8 mouse cellular contexts compared by ENCODE assay signal in the genomic region with DNA sequence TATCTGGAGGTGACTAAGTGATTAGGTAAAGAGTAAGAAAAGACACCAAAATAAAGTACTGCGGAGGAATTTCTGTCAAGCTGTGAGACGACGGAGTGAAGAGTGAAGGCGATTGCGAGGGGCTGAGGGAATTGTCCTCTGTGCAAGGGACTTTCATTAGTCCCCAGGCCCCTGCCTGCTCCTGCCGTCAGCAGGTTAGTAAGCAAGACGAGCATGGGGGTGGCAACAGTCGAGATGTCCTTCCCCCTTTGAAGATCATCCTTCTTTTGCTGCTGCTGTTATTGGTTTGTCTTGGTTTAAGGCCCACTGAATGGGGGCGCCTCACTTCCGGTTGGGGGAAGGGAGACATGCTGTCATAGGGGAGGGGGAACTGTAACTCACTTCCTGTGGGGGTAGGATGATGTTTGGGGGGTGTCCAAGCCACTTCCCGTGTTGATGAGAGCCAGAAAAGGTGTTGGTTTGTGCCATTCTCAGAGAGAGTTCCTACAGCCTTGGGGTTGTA. TPM values are rescaled to one million over a fixed set of nuclear protein-coding genes. Genes with fewer than 3 reads are reported as not detected.
A peak's percentile ranks its signal among the peaks of the same experiment; 100 is the strongest.
DNase-seq lines count a peak whose midpoint lies in the region; ATAC-seq and TF ChIP-seq lines count a peak whose summit lies in the region.

No protein-coding gene starts in this region.

- peak; percentile 82 for TF ChIP-seq POLR2A in CH12.LX (IDR thresholded peaks at IDR 0.05; ENCODE audit: low read depth, low read length)
- peak; percentile 60; the same call in 1 of the 2 replicates for TF ChIP-seq POLR2A in lung, adult 2 months (IDR thresholded peaks at IDR 0.05; ENCODE audit: borderline replicate concordance, extremely low read depth, low read depth, low read length)

- intact Hi-C loops in heart, postnatal 25 days (cut with DNase I): loop anchor here (5.0 kb wide), 2 partner anchors 91 to 206 kb away; no protein-coding TSS in a partner anchor

- 0% methylated on average over 11 of the region's 11 CpGs for WGBS in forebrain, embryonic 11.5 days
- 0% methylated on average over 11 of the region's 11 CpGs for WGBS in lung, adult 2 months
- under 1% methylated on average over 10 of the region's 11 CpGs for WGBS in neural tube, embryonic 15.5 days

- DNase-seq in CH12.LX (ENCODE audit: extremely low read depth): peak; percentile 98
- DNase-seq in forebrain, embryonic 11.5 days (ENCODE audit: low spot score): peak; percentile 83
- DNase-seq in heart, postnatal 25 days (ENCODE audit: low spot score): peak; percentile 67
- peak; percentile 79 to 86 for DNase-seq in layer of hippocampus, adult 2 months (ENCODE audit: low spot score in 2 of 2)
- DNase-seq in lung, adult 2 months: peak; percentile 68
- DNase-seq in thymus, postnatal 0 days (ENCODE audit: low spot score): peak; percentile 96

- no peaks in the 10 kb centered on the region for H3K36me3 ChIP-seq in CH12.LX (replicated peaks in 1 of 2; ENCODE audit: control insufficient read depth in 1 of 2, insufficient read depth in 1 of 2, low read length in 1 of 2)
- H3K36me3 ChIP-seq in forebrain, embryonic 11.5 days (ENCODE audit: control insufficient read depth, insufficient read depth, low read length): no peaks in the 10 kb centered on the region
- no peaks in the 10 kb centered on the region for H3K36me3 ChIP-seq in neural tube, embryonic 15.5 days

- H3K27me3 ChIP-seq in CH12.LX (replicated peaks): no peaks in the 10 kb centered on the region
- H3K27me3 ChIP-seq in forebrain, embryonic 11.5 days (ENCODE audit: control insufficient read depth, insufficient read depth, low read length): no peaks in the 10 kb centered on the region
- H3K27me3 ChIP-seq in neural tube, embryonic 15.5 days (replicated peaks): no peaks in the 10 kb centered on the region

- peak; percentile 27 for TF ChIP-seq EP300 in CH12.LX (IDR thresholded peaks at IDR 0.05; ENCODE audit: low read length)

- H3K9me3 ChIP-seq in CH12.LX (replicated peaks; ENCODE audit: low read length): no peaks in the 10 kb centered on the region
- H3K9me3 ChIP-seq in forebrain, embryonic 11.5 days (ENCODE audit: control insufficient read depth, low read length): no peaks in the 10 kb centered on the region
- H3K9me3 ChIP-seq in neural tube, embryonic 15.5 days (replicated peaks): no peaks in the 10 kb centered on the region

- TF ChIP-seq RAD21 in CH12.LX (IDR thresholded peaks at IDR 0.05; ENCODE audit: low read depth, low read length): no peak; the same call in 1 of the 2 replicates

- peak; percentile 45 for ATAC-seq in forebrain, embryonic 11.5 days (replicated peaks; ENCODE audit: low FRiP score)
- ATAC-seq in neural tube, embryonic 15.5 days (ENCODE audit: low FRiP score): peak; percentile 64

- H3K4me3 ChIP-seq in CH12.LX (replicated peaks in 1 of 3; ENCODE audit: low read depth in 2 of 3, low read length in 2 of 3, poor library complexity in 1 of 3): peak overlapping the region; percentile 58 to 90 (median 59)
- H3K4me3 ChIP-seq in brown adipose tissue, adult 24 weeks (ENCODE audit: insufficient read depth, low read depth, low read length): peak overlapping the region; percentile 94
- peak overlapping the region; percentile 73 for H3K4me3 ChIP-seq in forebrain, embryonic 11.5 days (ENCODE audit: low read depth, low read length)
- peak overlapping the region; percentile 87 for H3K4me3 ChIP-seq in layer of hippocampus, adult 2 months
- H3K4me3 ChIP-seq in lung, adult 2 months (replicated peaks; ENCODE audit: extremely low read depth, low read depth, low read length): peak overlapping the region; percentile 100
- H3K4me3 ChIP-seq in neural tube, embryonic 15.5 days (replicated peaks): peak overlapping the region; percentile 78

- TF ChIP-seq CTCF in CH12.LX (conservative IDR thresholded peaks at IDR 0.05 in 1 of 2, IDR thresholded peaks at IDR 0.05 in 1 of 2; ENCODE audit: low read depth in 2 of 2, low read length in 2 of 2): no peak
- TF ChIP-seq CTCF in layer of hippocampus, adult 2 months (conservative IDR thresholded peaks at IDR 0.05): no peak
- TF ChIP-seq CTCF in lung, adult 2 months (IDR thresholded peaks at IDR 0.05; ENCODE audit: insufficient read depth, low read length): no peak

- H3K4me2 ChIP-seq in CH12.LX (ENCODE audit: insufficient read depth, low read depth, poor library complexity, severe bottlenecking): peak overlapping the region; percentile 43
- peak overlapping the region; percentile 74 for H3K4me2 ChIP-seq in forebrain, embryonic 11.5 days (ENCODE audit: low read depth, low read length, severe bottlenecking)
- peak overlapping the region; percentile 78 for H3K4me2 ChIP-seq in neural tube, embryonic 15.5 days

- peak overlapping the region; percentile 80 for H3K9ac ChIP-seq in CH12.LX (ENCODE audit: insufficient read depth, low read depth)
- peak overlapping the region; percentile 56 for H3K9ac ChIP-seq in forebrain, embryonic 11.5 days (ENCODE audit: low read length)
- H3K9ac ChIP-seq in neural tube, embryonic 15.5 days (replicated peaks): peak overlapping the region; percentile 78

- H3K27ac ChIP-seq in CH12.LX (ENCODE audit: insufficient read depth, low read depth): peak overlapping the region; percentile 94
- H3K27ac ChIP-seq in brown adipose tissue, adult 24 weeks (replicated peaks; ENCODE audit: low read depth, low read length): peak overlapping the region; percentile 95
- H3K27ac ChIP-seq in forebrain, embryonic 11.5 days (ENCODE audit: low read depth, low read length): peak overlapping the region; percentile 44; the same call in 1 of the 2 replicates
- H3K27ac ChIP-seq in layer of hippocampus, adult 2 months: peak overlapping the region; percentile 98
- H3K27ac ChIP-seq in neural tube, embryonic 15.5 days (replicated peaks): peak overlapping the region; percentile 98

- peaks cover 45% of the 10 kb centered on the region for H3K79me2 ChIP-seq in CH12.LX (replicated peaks; ENCODE audit: control insufficient read depth, extremely low read depth, insufficient read depth, poor library complexity, severe bottlenecking)

- in situ Hi-C loops in CH12.LX (cut with MboI; ENCODE audit: low pct_ligation_motif_present, low pct_unique_long_range_greater_than_20kb, low sequenced_read_pairs): loop anchor here (25.0 kb wide), 1 partner anchor 156 kb away; no protein-coding TSS in a partner anchor

- dilution Hi-C loops in CH12.LX (cut with MboI; ENCODE audit: extremely low pct_ligation_motif_present, extremely low pct_unique_long_range_greater_than_20kb, low sequenced_read_pairs): no loop called here

- peaks cover 2 to 44% of the 10 kb centered on the region in 2 experiments; a peak in 3 of 4 replicates for H3K4me1 ChIP-seq in CH12.LX (ENCODE audit: control insufficient read depth in 1 of 2, insufficient read depth in 2 of 2)
- H3K4me1 ChIP-seq in brown adipose tissue, adult 24 weeks (ENCODE audit: control insufficient read depth, insufficient read depth, insufficient read length, low read length): peaks cover 10% of the 10 kb centered on the region
- H3K4me1 ChIP-seq in forebrain, embryonic 11.5 days (replicated peaks; ENCODE audit: control insufficient read depth, insufficient read depth, low read length): peaks cover 4% of the 10 kb centered on the region; the same call in 1 of the 2 replicates
- peaks cover 12% of the 10 kb centered on the region for H3K4me1 ChIP-seq in lung, adult 2 months (ENCODE audit: control insufficient read depth, insufficient read depth, low read length)
- H3K4me1 ChIP-seq in neural tube, embryonic 15.5 days: peaks cover 59% of the 10 kb centered on the region

TF ChIP-seq in CH12.LX, 34 proteins besides CTCF, POLR2A, EP300 and RAD21 (continues in another document):
- TF ChIP-seq JUN (IDR thresholded peaks at IDR 0.05; ENCODE audit: insufficient read depth, low read depth, low read length) (no peak), SMC3 (IDR thresholded peaks at IDR 0.05; ENCODE audit: low read depth, low read length) (no peak), MAFK (IDR thresholded peaks at IDR 0.05; ENCODE audit: insufficient replicate concordance, low read length) (no peak), CHD1 (IDR thresholded peaks at IDR 0.05; ENCODE audit: low read depth, low read length) (peak; percentile 77; the same call in 1 of the 2 replicates), TCF12 (IDR thresholded peaks at IDR 0.05; ENCODE audit: low read depth, low read length) (peak; percentile 76; the same call in 1 of the 2 replicates), ZMIZ1 (IDR thresholded peaks at IDR 0.05; ENCODE audit: low read depth, low read length) (peak; percentile 66), TBP (conservative IDR thresholded peaks at IDR 0.05; ENCODE audit: low read depth, low read length) (peak; percentile 73), NRF1 (IDR thresholded peaks at IDR 0.05; ENCODE audit: low read depth, low read length) (no peak; the same call in 1 of the 2 replicates), HCFC1 (IDR thresholded peaks at IDR 0.05; ENCODE audit: low read depth, low read length) (peak; percentile 60; the same call in 1 of the 2 replicates), ZNF384 (IDR thresholded peaks at IDR 0.05; ENCODE audit: low read depth, low read length) (no peak), MAX (IDR thresholded peaks at IDR 0.05; ENCODE audit: low read length) (peak; percentile 29)

RNA-seq across cellular contexts. Expression of gene Hmg20a, which starts 0.4 kb away (rescaled TPM):
- total RNA-seq in CH12.LX (2012; rRNA removed) (12.1 and 14.5 TPM in 2 replicates), CH12.LX (2014; rRNA removed) (6.3 and 8.5 TPM in 2 replicates)
- 13.6 and 17.2 TPM in 2 replicates for polyA plus RNA-seq in CH12.LX (2012; ENCODE audit: insufficient read length, low read depth)
- polyA plus RNA-seq in brown adipose tissue, adult 24 weeks (2012; ENCODE audit: insufficient read depth, insufficient read length, missing spikeins): 12.6 and 13.9 TPM in 2 replicates
- polyA plus RNA-seq in forebrain, embryonic 11.5 days (2014; fragmentation: Nextera tagmentation; extraction: Ambion mirVana): 73.0 and 74.7 TPM in 2 replicates
- total RNA-seq in heart, postnatal 25 days (2021): 10 to 100 TPM; 20.0 to 24.2 TPM
- total RNA-seq in layer of hippocampus, adult 2 months (2021): 10 to 100 TPM; 78.8 to 81.6 TPM
- polyA plus RNA-seq in lung, adult 2 months (2012; rRNA removed): 20.7 and 29.4 TPM in 2 replicates
- 69.4 and 72.6 TPM in 2 replicates for polyA plus RNA-seq in neural tube, embryonic 15.5 days (2015; fragmentation: Nextera tagmentation; extraction: Ambion mirVana)
- 44.7 and 48.3 TPM in 2 replicates for polyA plus RNA-seq in thymus, postnatal 0 days (2015; fragmentation: Nextera tagmentation; extraction: Ambion mirVana)

RNA-seq across cellular contexts. Expression of gene Peak1, which starts 0.9 kb away (rescaled TPM):
- total RNA-seq in CH12.LX (2012; rRNA removed) (5.4 and 5.7 TPM in 2 replicates), CH12.LX (2014; rRNA removed) (2.2 and 2.8 TPM in 2 replicates)
- 12.1 and 13.3 TPM in 2 replicates for polyA plus RNA-seq in CH12.LX (2012; ENCODE audit: insufficient read length, low read depth)
- polyA plus RNA-seq in brown adipose tissue, adult 24 weeks (2012; ENCODE audit: insufficient read depth, insufficient read length, missing spikeins): 7.5 and 9.6 TPM in 2 replicates
- polyA plus RNA-seq in forebrain, embryonic 11.5 days (2014; fragmentation: Nextera tagmentation; extraction: Ambion mirVana): 5.8 and 6.2 TPM in 2 replicates
- 10 to 100 TPM; 35.1 to 38.0 TPM for total RNA-seq in heart, postnatal 25 days (2021)
- total RNA-seq in layer of hippocampus, adult 2 months (2021): 10 to 100 TPM; 56.1 to 59.2 TPM
- polyA plus RNA-seq in lung, adult 2 months (2012; rRNA removed): 16.3 and 22.4 TPM in 2 replicates
- 6.5 and 8.1 TPM in 2 replicates for polyA plus RNA-seq in neural tube, embryonic 15.5 days (2015; fragmentation: Nextera tagmentation; extraction: Ambion mirVana)
- 5.1 and 7.7 TPM in 2 replicates for polyA plus RNA-seq in thymus, postnatal 0 days (2015; fragmentation: Nextera tagmentation; extraction: Ambion mirVana)

Comparison
In these comparisons a context has a peak if more than half of its experiments do, and no peak if none do; other contexts are left out.
1. Peak in every context shown above with its lines: DNase-seq, ATAC-seq, H3K4me3 ChIP-seq and H3K27ac ChIP-seq.
2. H3K27ac ChIP-seq: peak in every context shown above with its lines; median percentile 98 in layer of hippocampus, adult 2 months; 98 in neural tube, embryonic 15.5 days; 95 in brown adipose tissue, adult 24 weeks; 94 in CH12.LX; 44 in forebrain, embryonic 11.5 days.